12 mouse cellular contexts compared by ENCODE assay signal in the genomic region with DNA sequence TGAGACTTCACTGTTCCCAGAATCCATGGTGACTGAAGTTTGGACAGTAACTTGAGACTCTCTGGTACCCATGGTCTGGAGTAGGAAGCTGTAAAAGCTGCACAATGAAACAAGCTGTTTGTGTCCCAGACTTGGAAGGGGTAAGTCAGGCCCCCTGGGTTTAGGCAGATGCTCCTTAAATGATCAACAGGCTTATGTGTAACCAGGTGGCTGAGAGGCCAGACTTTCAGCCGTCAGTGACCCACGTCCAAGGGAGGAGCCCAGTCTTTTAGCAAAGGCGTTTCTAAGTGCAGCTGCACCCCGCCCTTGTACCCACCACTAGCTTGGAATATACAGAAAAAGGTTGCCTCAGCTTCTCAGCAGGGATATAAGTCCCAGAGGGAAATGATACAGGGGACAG.
"Had no signal": no experiment of that assay in that cellular context is flagged by ENCODE, and none has a peak within 500 bp of the region (broad histone marks: within the 10 kb centered on the region; RNA-seq: fewer than 3 reads in every experiment).

No protein-coding gene starts in this region.

- H3K27ac ChIP-seq: kidney, postnatal 0 days; left cerebral cortex, adult 2 months; liver, embryonic 14.5 days; midbrain, embryonic 15.5 days; neural tube, embryonic 12.5 days; stomach, postnatal 0 days had no signal

- ATAC-seq: lung, postnatal 0 days; midbrain, embryonic 15.5 days had no signal

- H3K9me3 ChIP-seq: midbrain, embryonic 15.5 days; neural tube, embryonic 12.5 days had no signal

- H3K27me3 ChIP-seq: midbrain, embryonic 15.5 days; neural tube, embryonic 12.5 days had no signal

- H3K36me3 ChIP-seq: midbrain, embryonic 15.5 days; neural tube, embryonic 12.5 days had no signal

- DNase-seq: kidney, adult 11 months; liver; lung, adult 2 months; lung, postnatal 36 days; thymus, postnatal 14 days had no signal

- H3K4me2 ChIP-seq: midbrain, embryonic 15.5 days; neural tube, embryonic 12.5 days had no signal

- H3K4me3 ChIP-seq: left cerebral cortex, adult 2 months; midbrain, embryonic 15.5 days; neural tube, embryonic 12.5 days had no signal

- H3K9ac ChIP-seq: liver, embryonic 14.5 days; midbrain, embryonic 15.5 days; neural tube, embryonic 12.5 days had no signal
